Mouse (Mus musculus): ENCODE data around the gene Eri3. TPM values are rescaled to one million over a fixed set of nuclear protein-coding genes. Genes with fewer than 3 reads are reported as not detected.

Gene Eri3
- polyA plus RNA-seq, 1 experiment = 76.7 TPM

DNA sequence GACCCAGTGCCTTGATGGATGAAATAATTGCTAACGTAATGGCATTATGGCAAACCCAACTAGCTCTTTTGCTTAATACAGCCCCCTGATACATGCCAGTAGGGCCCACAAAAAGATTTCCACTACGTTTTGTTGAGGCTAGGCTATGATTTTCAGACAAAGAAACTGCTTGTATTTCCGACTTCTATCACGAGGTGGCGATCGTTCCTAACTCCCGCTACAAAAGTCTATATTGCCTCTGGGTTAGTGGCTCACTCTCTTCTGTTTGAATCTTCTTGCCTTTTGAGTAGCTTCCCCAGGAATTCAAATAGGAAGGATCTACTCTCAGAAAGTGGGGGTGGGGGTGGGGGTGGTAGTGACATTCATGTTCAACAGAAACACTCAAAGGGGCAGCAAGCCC is 155.2 kb downstream of the Eri3 start:
- no peaks in the 10 kb centered on the region for H3K4me1 ChIP-seq (ENCODE audit: control insufficient read depth, insufficient read depth, low read length)
- H3K36me3 ChIP-seq (ENCODE audit: control insufficient read depth, insufficient read depth, low read length) = no peaks in the 10 kb centered on the region
- TF ChIP-seq CTCF (IDR thresholded peaks at IDR 0.05; ENCODE audit: control insufficient read depth, insufficient read depth, insufficient replicate concordance, low read depth, low read length) (peak; percentile 17; the same call in 1 of the 2 replicates), POLR2A (IDR thresholded peaks at IDR 0.05; ENCODE audit: control insufficient read depth, low read depth, low read length) (no peak)
- no peak overlapping the region for H3K4me3 ChIP-seq (ENCODE audit: control insufficient read depth, low read depth, low read length)
- no peaks in the 10 kb centered on the region for H3K27me3 ChIP-seq (ENCODE audit: control insufficient read depth, insufficient read depth, low read length)
- no peak overlapping the region for H3K27ac ChIP-seq (ENCODE audit: control insufficient read depth, insufficient read depth, low read depth, low read length)

- no peak overlapping the region for H3K27ac ChIP-seq (ENCODE audit: control insufficient read depth, insufficient read depth, low read depth, low read length)
- H3K4me3 ChIP-seq (ENCODE audit: control insufficient read depth, low read depth, low read length) = no peak overlapping the region
- no peaks in the 10 kb centered on the region for H3K4me1 ChIP-seq (ENCODE audit: control insufficient read depth, insufficient read depth, low read length)
- no peaks in the 10 kb centered on the region for H3K36me3 ChIP-seq (ENCODE audit: control insufficient read depth, insufficient read depth, low read length)
- no peaks in the 10 kb centered on the region for H3K27me3 ChIP-seq (ENCODE audit: control insufficient read depth, insufficient read depth, low read length)
- TF ChIP-seq POLR2A (IDR thresholded peaks at IDR 0.05; ENCODE audit: control insufficient read depth, low read depth, low read length) = no peak
Observed at GRCm38 (mm10) chr4:117708780-117709550, 158.8 kb downstream of the Eri3 start.

DNA sequence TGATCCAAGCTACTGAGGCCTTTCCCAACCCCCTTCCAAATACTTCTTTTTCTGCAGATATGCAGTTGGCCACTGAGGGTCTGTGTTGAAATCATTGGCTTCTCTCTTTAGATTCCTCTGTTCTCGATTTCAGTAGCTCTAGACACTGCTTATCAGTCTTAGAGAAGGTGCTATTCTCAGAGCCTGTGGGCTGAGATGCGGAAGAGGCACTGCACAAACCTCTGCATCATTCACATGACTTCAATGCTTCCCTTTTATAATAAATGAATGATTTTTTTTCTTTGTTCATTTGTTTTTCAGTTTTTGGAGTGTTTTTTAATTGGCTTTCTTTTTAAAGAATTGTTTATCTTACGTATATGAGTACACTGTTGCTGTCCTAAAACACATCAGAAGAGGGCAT is 162.1 kb downstream of the Eri3 start:
- TF ChIP-seq POLR2A (IDR thresholded peaks at IDR 0.05; ENCODE audit: control insufficient read depth, low read depth, low read length) (no peak), CTCF (IDR thresholded peaks at IDR 0.05; ENCODE audit: control insufficient read depth, insufficient read depth, insufficient replicate concordance, low read depth, low read length) (no peak)
- Histone ChIP-seq H3K27me3 (ENCODE audit: control insufficient read depth, insufficient read depth, low read length) (no peaks in the 10 kb centered on the region), H3K27ac (ENCODE audit: control insufficient read depth, insufficient read depth, low read depth, low read length) (no peak overlapping the region), H3K4me1 (ENCODE audit: control insufficient read depth, insufficient read depth, low read length) (no peaks in the 10 kb centered on the region), H3K36me3 (ENCODE audit: control insufficient read depth, insufficient read depth, low read length) (no peaks in the 10 kb centered on the region), H3K4me3 (ENCODE audit: control insufficient read depth, low read depth, low read length) (no peak overlapping the region)

- no peak for TF ChIP-seq POLR2A (IDR thresholded peaks at IDR 0.05; ENCODE audit: control insufficient read depth, low read depth, low read length)
- no peak for TF ChIP-seq CTCF (IDR thresholded peaks at IDR 0.05; ENCODE audit: control insufficient read depth, insufficient read depth, insufficient replicate concordance, low read depth, low read length)
- no peaks in the 10 kb centered on the region for H3K27me3 ChIP-seq (ENCODE audit: control insufficient read depth, insufficient read depth, low read length)
- no peak overlapping the region for H3K4me3 ChIP-seq (ENCODE audit: control insufficient read depth, low read depth, low read length)
- no peaks in the 10 kb centered on the region for H3K36me3 ChIP-seq (ENCODE audit: control insufficient read depth, insufficient read depth, low read length)
- H3K27ac ChIP-seq (ENCODE audit: control insufficient read depth, insufficient read depth, low read depth, low read length) = no peak overlapping the region
- H3K4me1 ChIP-seq (ENCODE audit: control insufficient read depth, insufficient read depth, low read length) = no peaks in the 10 kb centered on the region
Observed at GRCm38 (mm10) chr4:117713303-117714098, 163.3 kb downstream of the Eri3 start.

Other genes starting within 250 kb of the Eri3 start
- gene Rnf220, start 53.3 kb upstream of the Eri3 start, polyA plus RNA-seq (2012; rRNA removed) = 146 and 153 TPM in 2 replicates
- 37.8 and 42.0 TPM in 2 replicates for gene Dmap1, start 131.9 kb downstream of the Eri3 start, polyA plus RNA-seq (2012; rRNA removed)
- not detected in 2 replicates for gene Gm12845, start 174.0 kb downstream of the Eri3 start, polyA plus RNA-seq (2012; rRNA removed)
- gene Klf17, start 215.3 kb downstream of the Eri3 start, polyA plus RNA-seq (2012; rRNA removed) = 31.3 and 33.3 TPM in 2 replicates